Mouse (Mus musculus): ENCODE results near the gene Rin3. TPM values are rescaled to one million over a fixed set of nuclear protein-coding genes. Genes with fewer than 3 reads are reported as not detected.

Gene Rin3
- polyA plus RNA-seq, 1 experiment from 2014 or later = 3.5 TPM

- Histone ChIP-seq H3K9me3 (replicated peaks; ENCODE audit: control insufficient read depth, low read length) (no peaks in the 10 kb centered on the region), H3K4me1 (ENCODE audit: control insufficient read depth, insufficient read depth, low read length) (no peaks in the 10 kb centered on the region), H3K9ac (replicated peaks; ENCODE audit: low read length) (no peak overlapping the region), H3K27me3 (ENCODE audit: control insufficient read depth, insufficient read depth, low read length) (no peaks in the 10 kb centered on the region), H3K4me3 (ENCODE audit: low read depth, low read length) (no peak overlapping the region), H3K4me2 (ENCODE audit: low read depth, low read length) (no peak overlapping the region), H3K27ac (replicated peaks; ENCODE audit: low read depth, low read length) (no peak overlapping the region), H3K36me3 (replicated peaks; ENCODE audit: control insufficient read depth, insufficient read depth, low read depth, low read length) (no peaks in the 10 kb centered on the region)
- no peak for DNase-seq (ENCODE audit: low spot score)
- WGBS = 69% methylated on average over 7 of the region's 7 CpGs
- no peak for ATAC-seq (replicated peaks; ENCODE audit: insufficient number of reproducible peaks, low FRiP score, low TSS enrichment, low read depth)
Measured at GRCm38 (mm10) chr12:102416955-102417510, 134.2 kb downstream of the Rin3 start.

GRCm38 (mm10) chr12:102417701-102418100, 134.9 kb downstream of the Rin3 start:
- H3K27ac ChIP-seq (replicated peaks; ENCODE audit: low read depth, low read length) = no peak overlapping the region
- H3K4me3 ChIP-seq (ENCODE audit: low read depth, low read length) = no peak overlapping the region
- no peaks in the 10 kb centered on the region for H3K27me3 ChIP-seq (ENCODE audit: control insufficient read depth, insufficient read depth, low read length)
- H3K4me2 ChIP-seq (ENCODE audit: low read depth, low read length) = no peak overlapping the region
- DNase-seq (ENCODE audit: low spot score) (no peak), ATAC-seq (replicated peaks; ENCODE audit: insufficient number of reproducible peaks, low FRiP score, low TSS enrichment, low read depth) (no peak)
- no peak overlapping the region for H3K9ac ChIP-seq (replicated peaks; ENCODE audit: low read length)
- H3K9me3 ChIP-seq (replicated peaks; ENCODE audit: control insufficient read depth, low read length) = no peaks in the 10 kb centered on the region
- H3K36me3 ChIP-seq (replicated peaks; ENCODE audit: control insufficient read depth, insufficient read depth, low read depth, low read length) = no peaks in the 10 kb centered on the region
- H3K4me1 ChIP-seq (ENCODE audit: control insufficient read depth, insufficient read depth, low read length) = no peaks in the 10 kb centered on the region
- 86% methylated on average over 6 of the region's 6 CpGs for WGBS

DNA sequence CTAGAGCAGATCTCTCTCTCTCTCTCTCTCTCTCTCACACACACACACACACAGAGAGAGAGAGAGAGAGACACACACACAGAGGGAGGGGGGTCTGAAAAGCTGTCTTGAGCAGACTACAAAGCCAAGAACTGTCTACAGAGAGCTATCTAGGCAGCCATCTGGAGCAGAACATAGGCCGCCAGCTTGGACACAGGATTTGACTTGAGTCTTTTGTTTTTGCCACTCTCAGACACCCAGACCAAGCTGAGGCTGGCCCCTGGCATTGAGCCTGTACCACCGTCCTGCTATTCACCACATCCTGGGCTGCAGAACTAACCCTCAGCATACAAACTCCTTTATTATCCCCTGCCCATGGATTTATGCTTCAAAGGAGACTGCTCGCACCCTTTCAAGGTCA, 136.7 kb downstream of the Rin3 start:
- Histone ChIP-seq H3K4me3 (ENCODE audit: low read depth, low read length) (no peak overlapping the region), H3K9ac (replicated peaks; ENCODE audit: low read length) (no peak overlapping the region), H3K9me3 (replicated peaks; ENCODE audit: control insufficient read depth, low read length) (no peaks in the 10 kb centered on the region), H3K36me3 (replicated peaks; ENCODE audit: control insufficient read depth, insufficient read depth, low read depth, low read length) (no peaks in the 10 kb centered on the region), H3K27me3 (ENCODE audit: control insufficient read depth, insufficient read depth, low read length) (no peaks in the 10 kb centered on the region), H3K4me2 (ENCODE audit: low read depth, low read length) (no peak overlapping the region), H3K27ac (replicated peaks; ENCODE audit: low read depth, low read length) (no peak overlapping the region), H3K4me1 (ENCODE audit: control insufficient read depth, insufficient read depth, low read length) (no peaks in the 10 kb centered on the region)
- WGBS = 65% methylated on average over 3 of the region's 3 CpGs
- ATAC-seq (replicated peaks; ENCODE audit: insufficient number of reproducible peaks, low FRiP score, low TSS enrichment, low read depth) = no peak
- no peak for DNase-seq (ENCODE audit: low spot score)

GRCm38 (mm10) chr12:102420168-102420890, 137.5 kb downstream of the Rin3 start:
- no peaks in the 10 kb centered on the region for H3K36me3 ChIP-seq (replicated peaks; ENCODE audit: control insufficient read depth, insufficient read depth, low read depth, low read length)
- no peaks in the 10 kb centered on the region for H3K4me1 ChIP-seq (ENCODE audit: control insufficient read depth, insufficient read depth, low read length)
- DNase-seq (ENCODE audit: low spot score) (no peak), ATAC-seq (replicated peaks; ENCODE audit: insufficient number of reproducible peaks, low FRiP score, low TSS enrichment, low read depth) (no peak)
- no peak overlapping the region for H3K4me2 ChIP-seq (ENCODE audit: low read depth, low read length)
- H3K9me3 ChIP-seq (replicated peaks; ENCODE audit: control insufficient read depth, low read length) = no peaks in the 10 kb centered on the region
- no peaks in the 10 kb centered on the region for H3K27me3 ChIP-seq (ENCODE audit: control insufficient read depth, insufficient read depth, low read length)
- WGBS = 90% methylated on average over 10 of the region's 10 CpGs
- H3K4me3 ChIP-seq (ENCODE audit: low read depth, low read length) = no peak overlapping the region
- H3K9ac ChIP-seq (replicated peaks; ENCODE audit: low read length) = no peak overlapping the region
- H3K27ac ChIP-seq (replicated peaks; ENCODE audit: low read depth, low read length) = no peak overlapping the region

DNA sequence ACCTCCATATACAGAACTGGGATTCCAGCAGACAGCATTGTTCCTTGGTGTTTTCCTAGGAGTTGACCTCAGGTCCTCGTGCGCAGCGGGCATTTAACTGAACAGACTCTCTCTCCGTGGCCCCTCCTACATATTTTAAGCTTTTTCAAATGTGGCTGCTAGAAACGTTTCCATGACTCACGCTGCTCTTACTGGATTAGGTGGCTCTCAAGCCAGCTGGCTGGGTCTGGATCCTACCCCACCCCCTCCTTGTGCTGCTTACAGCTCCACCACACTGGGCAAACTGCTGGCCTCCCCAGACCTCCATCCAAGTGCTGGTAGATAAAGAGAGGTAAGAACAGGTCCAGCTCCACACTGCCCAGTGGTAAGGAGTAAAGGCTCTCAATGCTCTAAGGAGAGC, 139.2 kb downstream of the Rin3 start:
- Histone ChIP-seq H3K36me3 (replicated peaks; ENCODE audit: control insufficient read depth, insufficient read depth, low read depth, low read length) (no peaks in the 10 kb centered on the region), H3K4me3 (ENCODE audit: low read depth, low read length) (no peak overlapping the region), H3K4me1 (ENCODE audit: control insufficient read depth, insufficient read depth, low read length) (no peaks in the 10 kb centered on the region), H3K4me2 (ENCODE audit: low read depth, low read length) (no peak overlapping the region), H3K9me3 (replicated peaks; ENCODE audit: control insufficient read depth, low read length) (no peaks in the 10 kb centered on the region), H3K27me3 (ENCODE audit: control insufficient read depth, insufficient read depth, low read length) (no peaks in the 10 kb centered on the region), H3K27ac (replicated peaks; ENCODE audit: low read depth, low read length) (no peak overlapping the region), H3K9ac (replicated peaks; ENCODE audit: low read length) (no peak overlapping the region)
- 79% methylated on average over 6 of the region's 6 CpGs for WGBS
- DNase-seq (ENCODE audit: low spot score) = no peak
- no peak for ATAC-seq (replicated peaks; ENCODE audit: insufficient number of reproducible peaks, low FRiP score, low TSS enrichment, low read depth)

DNA sequence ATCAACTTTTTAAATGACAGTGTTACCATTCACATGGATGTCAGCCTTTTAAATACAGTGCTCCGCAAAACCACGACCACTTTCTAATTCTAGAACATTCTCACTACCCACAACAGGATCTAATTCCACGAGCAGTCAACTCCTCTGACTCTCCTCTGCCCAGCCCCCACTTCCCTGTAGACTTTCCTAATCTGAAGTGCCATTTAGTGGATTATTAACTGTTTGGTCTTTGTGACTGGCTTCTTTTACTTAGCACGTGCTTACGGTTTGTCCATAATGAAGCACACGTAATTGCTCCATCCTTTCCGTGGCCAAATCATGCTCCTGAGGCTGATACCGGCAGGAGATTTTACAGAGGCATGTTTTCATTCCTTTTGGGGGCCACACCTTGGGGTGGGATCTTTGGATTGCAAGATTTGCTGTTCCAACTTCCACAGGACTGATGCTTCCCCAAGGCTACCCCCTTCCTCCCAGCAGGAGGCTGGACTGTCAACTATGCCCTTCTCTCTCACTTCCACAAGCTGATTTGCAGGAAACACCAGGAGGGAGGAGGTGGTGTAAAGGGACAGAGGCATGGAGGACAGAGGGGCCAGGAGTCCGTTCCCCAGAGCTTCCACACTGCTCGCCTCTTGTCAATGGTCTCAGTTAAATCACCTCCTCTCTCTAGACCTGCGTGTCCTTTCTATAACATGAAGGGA, 139.9 kb downstream of the Rin3 start:
- DNase-seq (ENCODE audit: low spot score) (no peak), ATAC-seq (replicated peaks; ENCODE audit: insufficient number of reproducible peaks, low FRiP score, low TSS enrichment, low read depth) (no peak)
- no peaks in the 10 kb centered on the region for H3K36me3 ChIP-seq (replicated peaks; ENCODE audit: control insufficient read depth, insufficient read depth, low read depth, low read length)
- H3K4me1 ChIP-seq (ENCODE audit: control insufficient read depth, insufficient read depth, low read length) = no peaks in the 10 kb centered on the region
- 89% methylated on average over 11 of the region's 11 CpGs for WGBS
- H3K27me3 ChIP-seq (ENCODE audit: control insufficient read depth, insufficient read depth, low read length) = no peaks in the 10 kb centered on the region
- H3K27ac ChIP-seq (replicated peaks; ENCODE audit: low read depth, low read length) = no peak overlapping the region
- no peak overlapping the region for H3K4me2 ChIP-seq (ENCODE audit: low read depth, low read length)
- H3K4me3 ChIP-seq (ENCODE audit: low read depth, low read length) = no peak overlapping the region
- no peaks in the 10 kb centered on the region for H3K9me3 ChIP-seq (replicated peaks; ENCODE audit: control insufficient read depth, low read length)
- H3K9ac ChIP-seq (replicated peaks; ENCODE audit: low read length) = no peak overlapping the region

DNA sequence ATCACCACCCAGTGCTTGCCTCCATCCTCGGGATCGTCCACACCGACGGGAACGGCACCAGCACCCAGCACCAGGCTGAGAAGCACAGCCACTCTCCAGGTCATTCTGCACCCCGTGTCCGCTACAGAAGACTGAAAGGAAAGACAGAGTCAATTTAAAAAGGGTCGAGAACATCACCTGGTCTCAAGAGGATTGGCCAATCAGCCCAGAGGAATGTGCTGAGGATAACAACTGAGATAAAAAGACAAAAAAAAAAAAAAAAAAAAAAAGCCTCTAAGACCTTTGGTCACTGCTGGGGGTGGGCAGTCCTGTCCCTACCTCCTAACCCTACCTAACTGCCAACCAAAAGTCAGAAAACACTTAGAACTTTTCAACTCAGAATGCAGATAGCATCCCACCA, 140.8 kb downstream of the Rin3 start:
- Histone ChIP-seq H3K9ac (replicated peaks; ENCODE audit: low read length) (no peak overlapping the region), H3K4me1 (ENCODE audit: control insufficient read depth, insufficient read depth, low read length) (no peaks in the 10 kb centered on the region), H3K36me3 (replicated peaks; ENCODE audit: control insufficient read depth, insufficient read depth, low read depth, low read length) (no peaks in the 10 kb centered on the region), H3K4me3 (ENCODE audit: low read depth, low read length) (no peak overlapping the region), H3K27ac (replicated peaks; ENCODE audit: low read depth, low read length) (no peak overlapping the region), H3K27me3 (ENCODE audit: control insufficient read depth, insufficient read depth, low read length) (no peaks in the 10 kb centered on the region), H3K4me2 (ENCODE audit: low read depth, low read length) (no peak overlapping the region), H3K9me3 (replicated peaks; ENCODE audit: control insufficient read depth, low read length) (no peaks in the 10 kb centered on the region)
- ATAC-seq (replicated peaks; ENCODE audit: insufficient number of reproducible peaks, low FRiP score, low TSS enrichment, low read depth) (no peak), DNase-seq (ENCODE audit: low spot score) (no peak)
- WGBS = 91% methylated on average over 8 of the region's 8 CpGs

GRCm38 (mm10) chr12:102424456-102424855, 141.6 kb downstream of the Rin3 start:
- 75% methylated on average over 2 of the region's 2 CpGs for WGBS
- Histone ChIP-seq H3K36me3 (replicated peaks; ENCODE audit: control insufficient read depth, insufficient read depth, low read depth, low read length) (no peaks in the 10 kb centered on the region), H3K4me1 (ENCODE audit: control insufficient read depth, insufficient read depth, low read length) (no peaks in the 10 kb centered on the region), H3K4me2 (ENCODE audit: low read depth, low read length) (no peak overlapping the region), H3K4me3 (ENCODE audit: low read depth, low read length) (no peak overlapping the region), H3K9me3 (replicated peaks; ENCODE audit: control insufficient read depth, low read length) (no peaks in the 10 kb centered on the region), H3K9ac (replicated peaks; ENCODE audit: low read length) (no peak overlapping the region), H3K27ac (replicated peaks; ENCODE audit: low read depth, low read length) (no peak overlapping the region), H3K27me3 (ENCODE audit: control insufficient read depth, insufficient read depth, low read length) (no peaks in the 10 kb centered on the region)
- DNase-seq (ENCODE audit: low spot score) (no peak), ATAC-seq (replicated peaks; ENCODE audit: insufficient number of reproducible peaks, low FRiP score, low TSS enrichment, low read depth) (no peak)
